ENCODE assay signal across 12 mouse cellular contexts in genomic region chr10:99152063-99152462, GRCm38 (mm10). TPM values are rescaled to one million over a fixed set of nuclear protein-coding genes. Genes with fewer than 3 reads are reported as not detected.
DNase-seq lines count a peak whose midpoint lies in the region; ATAC-seq and TF ChIP-seq lines count a peak whose summit lies in the region.
"Had no signal": no experiment of that assay in that cellular context is flagged by ENCODE, and none has a peak within 500 bp of the region (broad histone marks: within the 10 kb centered on the region; RNA-seq: fewer than 3 reads in every experiment).

No protein-coding gene starts in this region.

- H3K9ac ChIP-seq in liver, embryonic 14.5 days (replicated peaks): no peak overlapping the region
- H3K9ac ChIP-seq: limb, embryonic 13.5 days; neural tube, embryonic 15.5 days had no signal

- peak; percentile 56; the same call in 1 of the 2 replicates for ATAC-seq in liver, embryonic 14.5 days (ENCODE audit: insufficient read depth)

- TF ChIP-seq CTCF in liver, embryonic 14.5 days (IDR thresholded peaks at IDR 0.05; ENCODE audit: low read depth): peak; percentile 66

- peaks cover 8 to 11% of the 10 kb centered on the region in 2 experiments for H3K4me1 ChIP-seq in liver, embryonic 14.5 days (replicated peaks; ENCODE audit: control insufficient read depth in 2 of 2, insufficient read depth in 2 of 2, low read length in 1 of 2)
- H3K4me1 ChIP-seq: limb, embryonic 13.5 days; neural tube, embryonic 15.5 days had no signal

- H3K27ac ChIP-seq in liver, embryonic 14.5 days: no peak overlapping the region
- H3K27ac ChIP-seq: limb, embryonic 13.5 days; neural tube, embryonic 15.5 days had no signal

- H3K27me3 ChIP-seq in liver, embryonic 14.5 days (ENCODE audit: control insufficient read depth, insufficient read depth, low read length): no peaks in the 10 kb centered on the region
- H3K27me3 ChIP-seq: limb, embryonic 13.5 days; neural tube, embryonic 15.5 days had no signal

- no peaks in the 10 kb centered on the region for H3K36me3 ChIP-seq in liver, embryonic 14.5 days (replicated peaks; ENCODE audit: control insufficient read depth, insufficient read depth, low read depth)

- no peak overlapping the region for H3K4me3 ChIP-seq in liver, embryonic 14.5 days (ENCODE audit: insufficient read depth in 1 of 2, low read depth in 2 of 2, low read length in 2 of 2)
- H3K4me3 ChIP-seq: limb, embryonic 13.5 days; neural tube, embryonic 15.5 days had no signal

- WGBS in liver, embryonic 14.5 days (ENCODE audit: insufficient replicate concordance): 81% methylated on average over 6 of the region's 6 CpGs

- H3K9me3 ChIP-seq in liver, embryonic 14.5 days (ENCODE audit: control insufficient read depth, low read length): no peaks in the 10 kb centered on the region
- H3K9me3 ChIP-seq: limb, embryonic 13.5 days; neural tube, embryonic 15.5 days had no signal

- H3K4me2 ChIP-seq in liver, embryonic 14.5 days (ENCODE audit: low read depth): no peak overlapping the region
- H3K4me2 ChIP-seq: limb, embryonic 13.5 days; neural tube, embryonic 15.5 days had no signal

- DNase-seq in adrenal gland, postnatal 14 days: peak; percentile 64
- DNase-seq in adrenal gland, adult 18-20 months (ENCODE audit: low spot score in 2 of 2): no peak
- peak; percentile 51 for DNase-seq in retina, adult 2 months (ENCODE audit: low read depth, low spot score)
- DNase-seq in retina, embryonic 14.5 days (ENCODE audit: low spot score): no peak
- DNase-seq in liver, embryonic 14.5 days (ENCODE audit: low read depth in 3 of 3, low spot score in 3 of 3): no peak
- peak; percentile 81 for DNase-seq in thymus, postnatal 14 days
- no peak for DNase-seq in embryo, embryonic 10 days (ENCODE audit: low spot score)
- no peak for DNase-seq in ovary, postnatal 36 days (ENCODE audit: low spot score)
- DNase-seq: cerebellum, adult 8-10 months had no signal

- TF ChIP-seq EP300 in liver, embryonic 14.5 days (IDR thresholded peaks at IDR 0.05; ENCODE audit: low read depth): no peak

RNA-seq across cellular contexts. Expression of gene Phxr2, which starts 25.9 kb away (rescaled TPM):
- total RNA-seq in adrenal gland, postnatal 14 days (2021): not detected in 2 replicates
- total RNA-seq in adrenal gland, adult 18-20 months (2021): not detected
- polyA plus RNA-seq in liver, embryonic 14.5 days (2012; rRNA removed): not detected in 2 replicates
- polyA plus RNA-seq in liver, embryonic 14.5 days (2014; fragmentation: Nextera tagmentation; extraction: Ambion mirVana): not detected in 2 replicates
- polyA plus RNA-seq: gonadal fat pad, adult 2 months; limb, embryonic 13.5 days; neural tube, embryonic 15.5 days had no signal

RNA-seq across cellular contexts. Expression of gene Galnt4, which starts 44.1 kb away (rescaled TPM):
- total RNA-seq in adrenal gland, postnatal 14 days (2021): 6.8 and 6.9 TPM in 2 replicates
- 1 to 10 TPM; 4.0 to 6.3 TPM for total RNA-seq in adrenal gland, adult 18-20 months (2021)
- 0.63 and 0.81 TPM in 2 replicates for polyA plus RNA-seq in liver, embryonic 14.5 days (2012; rRNA removed)
- polyA plus RNA-seq in liver, embryonic 14.5 days (2014; fragmentation: Nextera tagmentation; extraction: Ambion mirVana): 2.7 and 2.9 TPM in 2 replicates

RNA-seq across cellular contexts. Expression of gene Poc1b, which starts 45.2 kb away (rescaled TPM):
- total RNA-seq in adrenal gland, postnatal 14 days (2021): 12.7 and 13.1 TPM in 2 replicates
- 10 to 100 TPM in 1 of 2 experiments, 1 to 10 TPM in 1; 9.5 to 12.0 TPM for total RNA-seq in adrenal gland, adult 18-20 months (2021)
- polyA plus RNA-seq in liver, embryonic 14.5 days (2012; rRNA removed): 5.6 TPM in 2 replicates
- polyA plus RNA-seq in liver, embryonic 14.5 days (2014; fragmentation: Nextera tagmentation; extraction: Ambion mirVana): 5.9 and 7.2 TPM in 2 replicates

Comparison
In these comparisons a context has a peak if more than half of its experiments do, and no peak if none do; other contexts are left out.
1. DNase-seq: peak in adrenal gland, postnatal 14 days (single experiment), retina, adult 2 months (single experiment) and thymus, postnatal 14 days (single experiment); none in adrenal gland, adult 18-20 months (0 of 2), retina, embryonic 14.5 days (single experiment), liver, embryonic 14.5 days (0 of 3), embryo, embryonic 10 days (single experiment) and ovary, postnatal 36 days (single experiment).